Mouse (Mus musculus) spleen, embryonic (tissue): ENCODE measurements around the gene Sytl3.
"Not testable (repeated sequence)": the region's sequence is repeated elsewhere in the genome, so short reads cannot be mapped to it uniquely, and the experiment has no call there.

Experiments
- CTCF ChIA-PET: fragments of 350-600 bp; sonication (Branson Sonifier 250); formaldehyde crosslinking; loops from one replicate; lab custom pipeline; 2022; lab: Charles Lee

Sytl3 gene

GRCm38 (mm10) chr17:6695712-6696111 is 36.8 kb downstream of the Sytl3 start:
- CTCF ChIA-PET = not testable (repeated sequence)

- CTCF ChIA-PET = not testable (repeated sequence)
Measured at GRCm38 (mm10) chr17:6696521-6696920, 37.6 kb downstream of the Sytl3 start.

- CTCF ChIA-PET = not testable (repeated sequence)
Measured at GRCm38 (mm10) chr17:6697224-6697775, 38.4 kb downstream of the Sytl3 start.

GRCm38 (mm10) chr17:6699502-6699901 is 40.6 kb downstream of the Sytl3 start:
- CTCF ChIA-PET = not testable (repeated sequence)

GRCm38 (mm10) chr17:6700077-6700476 is 41.2 kb downstream of the Sytl3 start:
- CTCF ChIA-PET = not testable (repeated sequence)

DNA sequence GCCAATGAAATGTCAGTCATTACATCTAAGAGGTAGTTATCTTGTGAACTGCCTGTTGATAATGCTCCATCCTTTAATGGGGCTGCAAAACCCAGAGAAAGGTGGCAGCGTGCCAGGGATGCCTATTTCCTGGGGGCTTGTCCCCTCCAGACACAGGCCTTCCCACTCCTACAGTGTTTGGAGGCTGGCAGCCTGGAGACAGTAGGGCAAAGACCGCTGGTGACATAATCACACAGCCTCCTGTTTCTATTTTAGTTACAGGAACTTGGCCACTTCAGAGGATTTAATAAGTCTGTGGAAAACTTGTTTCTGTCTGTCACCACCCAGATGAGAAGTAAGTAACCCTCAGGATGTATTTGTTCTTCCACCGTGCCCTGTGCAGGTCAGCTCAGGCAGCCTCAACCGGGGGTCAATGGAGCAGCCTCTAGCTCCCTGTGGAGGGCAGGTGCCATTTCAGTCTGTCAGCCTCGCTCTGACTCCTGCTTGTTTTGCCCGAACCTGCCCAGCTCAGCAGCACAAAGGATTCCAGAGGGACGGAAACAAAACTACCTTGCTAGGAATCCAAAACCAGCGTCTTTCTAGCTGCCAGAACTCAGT is 43.8 kb downstream of the Sytl3 start:
- CTCF ChIA-PET = not testable (repeated sequence)

DNA sequence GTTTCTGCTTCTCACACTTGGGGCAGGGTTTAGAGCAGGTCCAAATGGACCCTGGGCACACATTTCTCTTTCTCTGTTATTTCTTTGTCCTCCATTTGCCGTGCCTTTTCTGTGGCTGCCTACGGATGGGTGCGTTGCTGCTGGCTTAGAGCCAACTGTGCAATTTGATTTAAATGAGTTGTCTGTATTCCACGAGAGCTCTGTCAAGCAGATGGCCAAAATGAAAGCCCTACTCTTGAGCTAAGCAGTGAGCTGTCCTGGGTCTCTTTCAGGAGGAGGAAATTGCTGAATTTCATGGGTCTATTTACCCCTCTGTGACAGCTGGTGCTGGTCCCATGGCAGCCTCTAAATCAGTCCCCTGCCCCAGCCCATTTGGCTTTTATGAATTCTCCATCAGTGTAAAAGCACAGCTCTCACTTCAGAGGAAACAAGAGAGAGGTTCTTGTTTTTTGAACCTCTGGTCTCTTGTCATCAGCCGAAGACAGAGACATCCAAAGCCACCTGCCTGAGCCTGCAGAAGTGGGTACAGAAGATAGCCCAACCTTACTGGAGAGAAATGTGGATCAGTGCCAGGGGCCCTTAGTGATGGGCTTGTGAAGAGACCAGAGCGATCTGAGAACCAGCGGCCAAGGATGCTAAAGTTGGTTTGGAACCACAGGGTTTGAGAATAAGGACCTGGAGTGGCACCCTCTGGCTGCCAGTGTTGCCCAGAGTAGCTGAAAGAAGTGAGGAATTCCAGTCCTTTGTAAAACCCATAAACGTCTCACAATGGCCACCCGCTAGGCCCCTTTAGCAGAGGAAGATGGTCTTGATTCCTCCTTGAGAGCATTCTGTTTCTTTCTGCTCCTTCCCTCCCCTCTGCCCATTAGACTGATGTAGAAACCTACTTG is 44.7 kb downstream of the Sytl3 start:
- CTCF ChIA-PET = not testable (repeated sequence)

- CTCF ChIA-PET = not testable (repeated sequence)
Measured at GRCm38 (mm10) chr17:6706448-6706847, 47.6 kb downstream of the Sytl3 start.

DNA sequence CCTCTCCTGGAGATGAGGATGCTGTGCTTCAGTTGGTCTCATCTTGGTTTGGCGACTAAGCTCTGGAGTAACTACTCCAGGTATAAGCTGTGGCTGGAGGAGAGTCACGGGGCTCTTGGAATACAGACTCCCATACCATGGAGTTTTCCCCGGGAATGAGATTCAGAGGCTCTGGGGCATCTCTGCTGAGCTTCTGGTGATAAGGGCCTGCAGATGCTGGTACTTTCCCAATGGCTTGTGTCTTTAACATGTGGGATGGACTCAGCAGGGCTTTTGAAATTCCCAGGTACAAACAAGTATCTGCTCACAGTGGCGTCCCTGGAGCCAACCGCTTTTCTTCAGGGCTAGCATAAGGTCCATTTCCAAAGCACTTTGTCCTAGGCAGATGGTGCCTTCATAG is 48.5 kb downstream of the Sytl3 start:
- CTCF ChIA-PET = not testable (repeated sequence)

DNA sequence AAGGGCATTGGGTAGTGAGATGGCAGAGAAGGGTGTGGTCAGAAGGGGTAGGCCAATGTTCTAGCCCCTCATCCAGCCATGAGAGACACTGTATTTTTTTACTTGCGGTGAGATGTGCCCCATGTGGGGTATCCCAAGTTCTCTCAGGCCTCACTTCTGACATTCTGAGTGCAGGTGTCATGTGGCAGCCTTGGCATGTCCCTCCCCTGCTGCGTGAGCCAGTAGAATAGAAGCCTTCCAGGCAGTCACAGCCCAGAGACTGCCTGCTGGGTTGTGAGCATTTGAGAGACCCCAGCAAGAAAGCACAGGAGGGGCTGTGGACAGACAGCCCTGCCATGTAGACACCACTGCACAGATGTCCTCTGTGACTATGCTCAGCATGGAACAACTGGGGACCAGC is 49.3 kb downstream of the Sytl3 start:
- CTCF ChIA-PET = not testable (repeated sequence)

GRCm38 (mm10) chr17:6713483-6713882 is 54.6 kb downstream of the Sytl3 start:
- CTCF ChIA-PET = interaction anchor here (0.6 kb wide), 1 partner anchor 33 kb away, joined by 8 read pairs; no protein-coding TSS in a partner anchor

DNA sequence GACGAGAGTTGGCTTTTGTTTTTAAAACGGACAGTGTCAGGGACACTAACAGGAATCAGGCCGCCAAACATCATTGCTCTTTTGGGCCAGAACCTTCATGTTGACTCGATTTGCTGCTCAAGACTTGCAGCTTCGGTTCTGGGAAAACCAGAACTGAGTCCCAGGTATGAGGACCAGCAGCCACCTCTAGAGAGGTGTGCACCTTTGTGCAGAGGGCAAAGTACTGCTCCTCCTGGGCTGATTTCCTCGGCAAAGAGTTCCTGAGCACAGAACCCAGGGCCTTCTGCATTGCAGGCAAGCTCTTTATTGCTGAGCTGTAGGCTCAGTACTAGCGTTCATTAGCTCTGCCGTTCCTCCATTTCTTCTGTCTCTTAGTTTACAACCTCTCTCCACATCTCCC is 55.1 kb downstream of the Sytl3 start:
- CTCF ChIA-PET = interaction anchor here (0.6 kb wide), 1 partner anchor 33 kb away, joined by 8 read pairs; no protein-coding TSS in a partner anchor

GRCm38 (mm10) chr17:6727996-6728610 is 69.2 kb downstream of the Sytl3 start:
- CTCF ChIA-PET = no interaction called here

GRCm38 (mm10) chr17:6729244-6729742 is 70.4 kb downstream of the Sytl3 start:
- CTCF ChIA-PET = no interaction called here

DNA sequence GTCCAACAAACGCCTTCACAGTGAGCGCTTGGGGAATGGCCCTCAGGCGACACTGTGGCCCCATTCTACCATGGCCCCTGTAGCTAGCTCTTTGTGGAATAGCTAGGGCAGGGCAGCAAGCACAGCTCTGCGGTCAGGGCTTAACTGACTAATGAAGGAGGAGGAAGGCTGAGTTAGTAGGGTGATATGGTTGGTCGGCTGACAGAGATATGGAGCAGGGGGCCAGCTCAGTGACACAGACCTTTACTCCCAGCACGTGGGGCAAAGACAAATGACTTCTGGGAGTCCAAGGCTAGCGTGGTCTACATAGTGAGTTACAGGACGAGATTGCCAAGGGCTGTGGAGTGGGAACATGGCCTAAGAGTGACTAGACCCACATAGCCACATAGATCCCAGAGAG is 72.2 kb downstream of the Sytl3 start:
- CTCF ChIA-PET = no interaction called here

DNA sequence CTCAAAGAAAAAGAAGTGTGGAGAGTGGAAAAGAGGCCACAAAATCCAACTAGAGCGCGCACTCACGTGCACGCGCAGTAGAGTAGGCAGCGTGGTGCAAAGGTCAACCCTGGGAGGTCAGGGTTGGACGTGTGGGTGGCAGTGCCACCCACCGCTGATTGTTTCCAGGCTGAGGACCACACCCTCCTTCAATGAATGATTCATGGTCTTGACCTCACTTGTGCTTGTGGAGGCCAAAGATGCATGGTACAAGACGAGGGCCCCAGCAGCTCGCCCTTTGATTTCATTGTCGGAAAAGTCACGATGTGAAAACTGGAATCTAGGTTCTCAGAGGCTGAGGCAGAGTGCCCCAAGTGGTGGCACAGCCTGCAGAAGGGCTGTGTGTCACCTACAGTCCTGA is 72.7 kb downstream of the Sytl3 start:
- CTCF ChIA-PET = no interaction called here

GRCm38 (mm10) chr17:6732665-6733064 is 73.8 kb downstream of the Sytl3 start:
- CTCF ChIA-PET = no interaction called here

DNA sequence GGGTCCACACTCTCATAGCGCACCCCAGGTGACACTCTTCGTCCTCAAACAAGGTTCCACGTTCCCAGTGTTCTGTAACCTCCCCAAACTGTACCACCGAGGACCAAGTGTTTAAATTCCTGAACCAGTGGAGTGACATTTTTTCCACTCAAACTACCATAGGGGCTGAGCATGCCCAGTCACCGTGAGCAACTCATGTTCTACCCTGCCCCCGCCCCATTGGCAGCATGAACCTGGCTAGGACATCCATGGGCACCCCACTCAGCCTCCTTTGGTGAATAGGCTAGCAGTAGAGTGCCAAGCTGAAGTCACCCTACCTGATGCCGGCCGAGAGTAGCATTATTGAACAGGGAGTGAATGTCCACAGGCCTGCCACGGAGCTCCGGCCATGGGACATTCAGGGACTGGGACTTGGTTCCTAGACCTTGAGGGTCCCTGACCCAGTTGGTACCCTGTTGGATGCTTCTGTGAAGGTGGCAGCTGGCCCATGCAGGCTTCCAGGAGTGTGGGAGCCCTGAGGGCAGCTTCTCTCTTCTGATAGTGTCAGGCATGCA is 74.5 kb downstream of the Sytl3 start:
- CTCF ChIA-PET = interaction anchor here (0.8 kb wide), 1 partner anchor 16 kb away, joined by 3 read pairs; no protein-coding TSS in a partner anchor

DNA sequence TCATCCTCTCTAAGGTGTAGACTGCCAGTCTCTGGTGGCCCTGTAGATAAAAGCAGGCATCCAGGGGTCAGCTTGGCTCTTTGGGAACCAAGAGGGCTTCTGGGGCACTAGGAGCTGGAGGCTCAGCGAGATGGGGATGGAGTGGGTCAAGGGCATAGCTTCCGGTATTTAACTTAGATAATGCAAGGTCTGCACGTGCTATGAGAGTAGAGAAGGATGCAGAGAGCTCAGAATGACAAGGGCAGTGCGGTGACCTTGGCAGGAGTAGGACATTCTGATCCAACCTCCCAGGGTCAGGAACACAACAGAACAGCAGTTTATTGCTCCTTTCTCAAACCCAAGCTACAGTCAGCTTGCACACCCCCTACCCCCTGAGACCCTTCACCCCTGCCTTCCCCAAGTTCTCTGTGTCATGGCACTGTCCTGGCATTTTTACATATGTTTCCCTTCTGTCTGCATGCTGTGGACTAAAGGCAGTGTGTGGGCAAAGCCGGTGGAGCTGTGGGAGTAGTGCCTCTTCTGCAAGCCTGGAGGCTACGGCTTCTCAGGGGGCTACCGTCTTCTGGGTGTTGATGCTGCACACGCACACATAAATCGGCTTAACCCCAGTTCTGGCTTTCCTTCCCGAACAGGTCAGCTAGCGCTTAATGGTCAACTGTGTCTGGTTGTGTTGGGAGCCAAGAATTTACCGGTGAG is 76.0 kb downstream of the Sytl3 start:
- CTCF ChIA-PET = no interaction called here

GRCm38 (mm10) chr17:6736306-6737272 is 77.7 kb downstream of the Sytl3 start:
- CTCF ChIA-PET = interaction anchor here (0.7 kb wide), 1 partner anchor 17 kb away, joined by 4 read pairs; no protein-coding TSS in a partner anchor
